Mouse (Mus musculus): Measurements from ENCODE around the gene Nrtn.

DNA sequence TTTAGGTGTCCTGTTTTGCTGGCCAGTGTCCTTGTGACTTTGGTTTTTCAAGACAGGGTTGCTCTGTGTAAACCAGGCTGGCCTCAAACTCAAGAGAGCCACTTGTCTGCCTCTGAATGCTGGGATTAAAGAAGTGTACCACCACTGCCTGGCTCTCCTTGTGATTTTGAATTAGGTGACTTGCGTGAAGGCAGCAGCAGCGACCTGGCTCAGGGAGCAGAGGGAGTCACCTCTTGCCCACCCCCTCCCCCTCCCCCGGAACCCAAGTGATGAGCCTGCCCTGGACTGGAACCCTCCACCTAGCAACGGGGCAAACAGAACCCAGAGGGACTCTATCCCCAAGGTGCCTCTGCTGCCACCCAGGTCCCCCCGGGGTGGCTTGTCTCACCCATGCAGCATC is 12.6 kb upstream of the Nrtn start, which contains the start of gene Prr22:
- TF ChIP-seq EP300 (IDR thresholded peaks at IDR 0.05) (no peak), CTCF (IDR thresholded peaks at IDR 0.05) (no peak)

Measured in lung, postnatal 0 days (tissue).